Mouse (Mus musculus) ovary, adult 10 weeks (tissue): ENCODE data around the gene Gm26661. TPM values are rescaled to one million over a fixed set of nuclear protein-coding genes. Genes with fewer than 3 reads are reported as not detected.

Source experiments
- polyA plus RNA-seq: library from polyadenylated mRNA; stranded (reverse); fragments of 350-450 nt; fragmentation: Illumina TruSeq; extraction: RNeasy Lipid Tissue Mini Kit (QIAGEN cat#74804); gene quantifications from one replicate; pipeline ENCODE4 v1.2.3, GENCODE M21; 2014

The Gm26661 gene
- not detected for polyA plus RNA-seq

DNA sequence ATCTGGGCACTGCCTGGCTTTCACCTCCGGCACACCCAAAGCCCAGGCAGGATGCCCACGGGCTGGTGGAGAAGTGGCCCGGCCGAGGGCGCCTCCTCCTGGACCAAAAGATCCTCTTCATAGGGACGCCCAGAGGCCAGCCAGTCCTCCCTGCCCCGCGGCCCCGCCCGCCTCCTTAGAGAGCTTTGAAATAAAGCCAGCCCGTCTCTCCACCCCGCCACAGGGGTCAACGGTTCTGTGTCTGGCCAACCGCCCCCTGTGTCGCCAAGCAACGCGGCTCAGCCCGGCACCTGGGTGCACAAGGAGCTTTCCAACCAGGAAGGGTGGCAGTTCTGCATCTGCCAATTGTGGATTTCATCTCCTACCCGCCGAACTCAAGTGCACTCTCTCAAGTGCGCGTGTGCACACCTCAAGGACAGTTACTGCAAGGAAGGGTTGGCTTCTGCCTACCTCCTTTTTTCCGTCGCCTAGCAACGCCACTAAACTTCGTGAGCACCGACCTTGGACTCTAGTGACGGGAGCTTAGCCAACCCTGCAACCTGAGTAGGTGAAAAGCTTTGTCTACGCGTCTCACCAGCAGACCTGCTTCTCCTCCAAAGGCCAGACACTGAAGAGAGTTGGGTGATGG lies at the start of gene Gm26661:
Gm26661 (plus strand) TSS at position 56 of the 628 bp plus-strand sequence.

GRCm38 (mm10) chr14:7817770-7818462 lies 26.5 kb downstream of the Gm26661 start, which contains the start of gene Flnb:
Gene Flnb, plus strand, starts transcription at chr14:7817957.

Other genes with a start within 250 kb of the Gm26661 start
- gene Gm3558, start 223.0 kb upstream of the Gm26661 start, polyA plus RNA-seq = 0.54 TPM
- not detected for gene Gm10338, start 196.0 kb upstream of the Gm26661 start, polyA plus RNA-seq
- gene Gm10128, start 147.6 kb upstream of the Gm26661 start, polyA plus RNA-seq = not detected
- gene Flnb, start 26.4 kb downstream of the Gm26661 start, polyA plus RNA-seq = 4.8 TPM
- gene Gm45521, start 165.7 kb downstream of the Gm26661 start, polyA plus RNA-seq = not detected
- gene Dnase1l3, start 203.0 kb downstream of the Gm26661 start, polyA plus RNA-seq = 0.31 TPM
- 13.7 TPM for gene Abhd6, start 211.3 kb downstream of the Gm26661 start, polyA plus RNA-seq